Mouse (Mus musculus) gastrocnemius, adult 2 months (tissue): ENCODE data around the gene 4933411K16Rik. TPM values are rescaled to one million over a fixed set of nuclear protein-coding genes. Genes with fewer than 3 reads are reported as not detected.

Experiments
- DNase-seq: peaks from one replicate; pipeline ENCODE4 v3.0.0; 2022
- H3K27ac ChIP-seq: fragments of 200-600 bp; 2 replicates; pipeline ENCODE4 v1.8.1; 2022; ENCODE audit warnings: mild to moderate bottlenecking
- H3K4me3 ChIP-seq: fragments of 200-600 bp; 2 replicates; pipeline ENCODE4 v1.8.1; 2022; ENCODE audit warnings: mild to moderate bottlenecking, moderate library complexity
- CTCF ChIP-seq: fragments of 200-600 bp; IDR thresholded peaks from 2 replicates; pipeline ENCODE4 v1.8.1; 2022; ENCODE audit warnings: antibody characterized with exemption, mild to moderate bottlenecking, moderate library complexity
- intact Hi-C: fragments of 180-260 bp; cut with DNase I; formaldehyde crosslinking; loops from one replicate; pipeline ENCODE4 v1.15.1; 2025
- total RNA-seq, 2 experiments: library from RNA; stranded (reverse); gene quantifications; 2 replicates each; pipeline ENCODE4 v1.2.3; 2021

The 4933411K16Rik gene
- total RNA-seq, 2 experiments from 2014 or later: 0.28 to 0.33 TPM

DNA sequence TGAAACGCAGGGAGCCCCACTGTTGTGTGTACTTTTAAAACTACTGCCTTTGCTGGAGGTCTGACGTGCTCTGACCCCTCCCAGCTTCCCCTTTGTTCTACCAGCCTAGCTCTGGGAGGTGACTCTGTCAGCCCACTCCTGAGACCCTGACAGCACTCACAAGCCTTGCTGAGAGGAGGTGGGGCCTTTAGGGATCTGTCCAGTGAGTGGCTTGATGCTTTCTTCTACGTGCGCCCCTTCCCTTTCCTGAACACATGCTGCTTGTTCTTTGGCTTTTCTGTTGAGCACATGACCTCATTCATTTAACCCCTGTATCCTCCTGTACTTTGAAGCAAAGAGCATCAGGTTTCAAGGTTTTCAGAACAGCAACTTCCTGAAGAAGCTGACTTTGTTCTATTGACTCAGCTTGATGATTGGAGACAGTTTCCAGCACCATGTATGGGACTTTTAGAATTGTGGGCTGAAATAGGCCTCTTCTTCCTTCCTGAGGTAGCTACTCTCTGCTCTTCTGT, 33.0 kb upstream of the 4933411K16Rik start:
- intact Hi-C loops: no loop called here
- no peak for TF ChIP-seq CTCF
- H3K4me3 ChIP-seq: no peak overlapping the region
- peak overlapping the region; percentile 29 for H3K27ac ChIP-seq
- DNase-seq: no peak

DNA sequence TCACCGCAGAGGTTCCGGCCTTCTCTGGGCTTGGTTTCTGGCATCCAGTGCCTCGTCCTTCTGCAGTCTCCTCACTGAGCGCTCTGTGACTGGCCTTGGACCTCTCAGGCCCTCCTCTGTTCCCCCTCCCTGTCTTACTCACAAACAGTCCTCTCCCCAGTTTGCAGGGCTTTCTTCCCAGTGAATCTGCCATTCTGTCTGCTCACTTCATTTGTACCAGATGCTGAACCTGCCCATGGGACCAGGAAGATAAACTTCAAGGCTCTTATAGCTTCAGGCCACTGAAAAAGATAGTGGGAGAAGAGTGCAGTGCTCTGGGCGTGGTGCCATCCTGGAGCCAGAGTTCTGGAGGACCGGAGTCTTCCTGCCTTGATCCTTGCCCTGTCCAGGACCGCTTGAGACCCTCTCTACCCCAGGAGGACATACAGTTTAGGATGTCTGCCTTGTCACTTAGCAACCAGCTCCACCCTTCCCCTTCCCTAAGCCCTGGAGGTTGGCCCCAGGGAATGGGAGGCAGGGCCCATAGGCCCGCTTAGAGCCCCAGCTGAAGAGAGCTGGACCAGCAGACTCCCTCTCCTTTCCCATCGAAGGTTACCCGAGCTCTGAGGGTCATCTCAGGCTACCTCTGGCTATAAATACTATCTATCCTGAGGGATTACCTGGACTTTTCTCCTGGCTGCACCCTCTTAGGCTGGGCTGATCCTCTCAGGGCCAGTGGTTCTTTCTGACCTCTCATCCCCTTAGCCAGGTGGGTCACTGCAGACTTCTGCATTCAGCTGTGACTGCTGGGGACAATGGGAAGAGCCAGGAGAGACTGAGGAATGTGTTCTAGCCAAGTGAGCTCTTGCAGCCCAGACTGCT, 30.1 kb upstream of the 4933411K16Rik start:
- intact Hi-C loops: no loop called here
- no peak for TF ChIP-seq CTCF
- DNase-seq: peak; percentile 66
- H3K4me3 ChIP-seq: no peak overlapping the region
- peak overlapping the region; percentile 73 for H3K27ac ChIP-seq

DNA sequence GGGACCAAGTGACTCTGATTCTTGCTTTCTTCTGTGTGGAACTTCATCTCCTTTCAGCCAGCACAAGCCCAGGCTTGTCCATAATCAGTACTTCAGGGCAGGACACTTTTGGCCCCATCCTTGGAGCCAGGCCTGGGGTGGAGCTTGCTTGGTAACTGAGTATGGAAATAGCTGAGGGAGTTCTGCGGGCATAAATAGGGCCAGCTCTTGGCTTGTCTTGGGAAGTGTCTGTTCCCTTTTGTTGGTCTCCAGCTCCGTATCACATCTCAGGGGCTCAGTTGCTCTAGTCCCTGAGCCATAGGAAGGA, 29.6 kb upstream of the 4933411K16Rik start:
- peak overlapping the region; percentile 73 for H3K27ac ChIP-seq
- no peak for TF ChIP-seq CTCF
- intact Hi-C loops: no loop called here
- H3K4me3 ChIP-seq: no peak overlapping the region
- DNase-seq: peak; percentile 71

DNA sequence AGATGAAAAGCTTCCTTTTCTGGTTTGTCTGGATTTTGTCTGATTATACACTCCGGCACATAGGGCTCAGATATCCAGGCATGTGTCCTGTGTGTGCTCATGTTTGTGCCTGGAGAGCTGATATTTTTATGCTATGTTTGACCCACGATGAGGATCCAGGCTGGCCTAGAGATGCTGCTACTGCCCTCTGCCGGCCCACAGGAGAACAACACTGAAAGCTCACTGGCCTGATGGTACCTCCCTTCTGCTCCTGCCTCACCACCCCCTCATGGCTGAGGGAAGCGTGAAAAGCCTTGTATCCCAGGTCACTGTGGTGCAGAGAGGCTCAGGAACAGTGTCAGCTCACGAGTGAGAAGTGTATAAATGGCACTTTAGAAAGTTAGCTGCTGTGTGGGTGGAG, 25.9 kb upstream of the 4933411K16Rik start:
- intact Hi-C loops: loop anchor here (2.0 to 5.0 kb wide), 2 partner anchors 45 to 129 kb away; partner anchors contain the start of genes Mms19, Rrp12 and Ubtd1
- Histone ChIP-seq H3K4me3 (no peak overlapping the region), H3K27ac (peak overlapping the region; percentile 48)
- DNase-seq: peak; percentile 88
- TF ChIP-seq CTCF: peak; percentile 98

DNA sequence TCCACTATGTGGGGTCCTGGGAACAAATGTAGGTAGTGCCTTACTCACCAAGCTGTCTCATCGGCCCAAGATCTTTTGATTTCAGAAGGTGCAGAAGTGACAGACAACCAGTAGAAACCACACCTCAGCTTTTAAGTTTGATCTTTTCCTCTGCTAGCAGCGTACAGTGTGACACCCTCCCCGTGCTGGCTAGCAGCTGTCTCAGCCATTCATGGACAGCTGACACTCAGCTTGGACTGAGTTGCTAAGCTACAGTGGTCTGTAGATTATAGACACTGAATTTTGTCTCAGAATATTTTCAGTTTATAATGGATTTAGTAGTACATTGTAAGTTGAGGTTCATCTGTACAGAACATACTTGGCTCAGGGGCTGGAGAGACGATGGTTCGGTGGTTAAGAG, 20.9 kb upstream of the 4933411K16Rik start:
- peak overlapping the region; percentile 80 for H3K27ac ChIP-seq
- intact Hi-C loops: no loop called here

DNA sequence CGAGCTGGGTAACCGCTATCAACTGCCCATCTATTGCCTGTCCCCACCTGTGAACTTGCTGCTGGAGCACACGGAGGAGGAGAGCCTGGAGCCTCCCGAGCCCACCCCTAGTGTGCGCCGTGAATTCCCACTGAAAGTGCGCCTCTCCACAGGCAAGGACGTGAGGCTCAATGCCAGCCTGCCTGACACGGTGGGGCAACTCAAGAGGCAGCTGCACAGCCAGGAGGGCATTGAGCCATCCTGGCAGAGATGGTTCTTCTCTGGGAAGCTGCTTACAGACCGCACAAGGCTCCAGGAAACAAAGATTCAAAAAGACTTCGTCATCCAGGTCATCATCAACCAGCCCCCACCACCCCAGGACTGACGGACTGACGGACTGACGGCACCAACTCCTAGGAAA, 18.4 kb upstream of the 4933411K16Rik start:
- TF ChIP-seq CTCF: no peak
- intact Hi-C loops: no loop called here
- Histone ChIP-seq H3K4me3 (no peak overlapping the region), H3K27ac (peak overlapping the region; percentile 77)
- peak; percentile 79 for DNase-seq

More for the DNA sequence above, 20.9 kb upstream of the 4933411K16Rik start:
- no peak for TF ChIP-seq CTCF
- peak; percentile 43 for DNase-seq
- H3K4me3 ChIP-seq: peak overlapping the region; percentile 21; the same call in 1 of the 2 replicates

DNA sequence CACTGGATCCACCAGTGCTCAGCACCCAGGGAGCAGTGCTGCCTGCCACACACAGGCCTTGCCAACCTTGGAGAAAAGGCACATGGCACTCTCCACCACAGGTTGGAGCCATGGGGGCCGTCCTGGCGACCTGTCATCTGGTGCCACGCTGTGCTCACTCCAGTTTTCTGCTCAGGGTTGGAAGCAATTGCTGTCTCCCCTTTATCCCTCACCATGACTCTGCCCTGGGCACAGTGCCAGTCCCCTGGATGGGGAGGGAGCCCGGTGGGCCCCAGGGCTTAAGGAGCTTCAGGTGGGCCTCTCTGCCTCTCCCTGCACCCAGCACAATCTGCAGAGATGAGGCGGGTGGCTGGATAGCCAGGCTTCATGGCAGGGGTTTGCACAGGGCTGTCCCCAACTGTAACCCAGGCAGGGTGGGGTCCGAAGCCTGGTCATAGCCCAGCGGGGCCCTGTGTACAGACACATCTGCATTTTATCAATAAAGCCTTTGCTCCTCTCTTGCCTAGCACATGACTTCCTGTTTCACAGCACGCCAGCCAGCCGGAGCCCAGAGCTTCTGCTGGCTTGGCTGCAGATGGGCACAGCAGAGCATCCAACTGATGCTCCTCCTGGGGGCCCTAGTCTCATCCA, 17.8 kb upstream of the 4933411K16Rik start:
- TF ChIP-seq CTCF: no peak
- intact Hi-C loops: no loop called here
- Histone ChIP-seq H3K27ac (peak overlapping the region; percentile 77), H3K4me3 (no peak overlapping the region)
- peak; percentile 46 for DNase-seq

DNA sequence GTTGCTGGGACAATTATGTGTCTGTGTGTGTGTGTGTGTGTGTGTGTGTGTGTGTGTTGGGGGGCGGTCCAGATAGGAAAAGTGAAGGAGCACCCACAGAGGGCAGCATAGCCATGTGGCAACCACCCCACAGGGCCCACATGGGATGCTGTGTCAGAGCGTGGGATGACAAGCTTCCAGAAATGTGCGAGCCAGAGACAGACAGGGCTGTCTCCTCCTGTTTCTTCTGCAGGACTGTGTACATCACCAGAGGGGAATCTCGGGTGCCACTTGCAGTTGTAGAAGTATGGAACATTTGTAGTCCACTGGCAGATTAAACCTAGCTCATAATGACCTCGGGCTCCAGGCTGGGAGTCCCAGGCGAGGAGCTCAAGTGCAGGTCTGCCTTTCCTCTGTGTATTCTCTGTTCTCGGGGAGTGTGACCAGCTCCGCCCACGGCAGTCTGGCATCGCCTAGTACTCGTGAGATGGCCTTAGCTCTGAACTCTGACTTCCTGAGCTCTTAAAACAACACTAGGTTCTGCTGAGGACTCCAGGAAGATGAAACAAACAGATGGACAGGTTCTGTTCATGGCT, 17.1 kb upstream of the 4933411K16Rik start:
- intact Hi-C loops: loop anchor here (1.0 to 5.0 kb wide), 3 partner anchors 34 to 132 kb away; no protein-coding TSS in a partner anchor
- Histone ChIP-seq H3K4me3 (peak overlapping the region; percentile 34), H3K27ac (peak overlapping the region; percentile 77)
- no peak for TF ChIP-seq CTCF
- DNase-seq: peak; percentile 22

DNA sequence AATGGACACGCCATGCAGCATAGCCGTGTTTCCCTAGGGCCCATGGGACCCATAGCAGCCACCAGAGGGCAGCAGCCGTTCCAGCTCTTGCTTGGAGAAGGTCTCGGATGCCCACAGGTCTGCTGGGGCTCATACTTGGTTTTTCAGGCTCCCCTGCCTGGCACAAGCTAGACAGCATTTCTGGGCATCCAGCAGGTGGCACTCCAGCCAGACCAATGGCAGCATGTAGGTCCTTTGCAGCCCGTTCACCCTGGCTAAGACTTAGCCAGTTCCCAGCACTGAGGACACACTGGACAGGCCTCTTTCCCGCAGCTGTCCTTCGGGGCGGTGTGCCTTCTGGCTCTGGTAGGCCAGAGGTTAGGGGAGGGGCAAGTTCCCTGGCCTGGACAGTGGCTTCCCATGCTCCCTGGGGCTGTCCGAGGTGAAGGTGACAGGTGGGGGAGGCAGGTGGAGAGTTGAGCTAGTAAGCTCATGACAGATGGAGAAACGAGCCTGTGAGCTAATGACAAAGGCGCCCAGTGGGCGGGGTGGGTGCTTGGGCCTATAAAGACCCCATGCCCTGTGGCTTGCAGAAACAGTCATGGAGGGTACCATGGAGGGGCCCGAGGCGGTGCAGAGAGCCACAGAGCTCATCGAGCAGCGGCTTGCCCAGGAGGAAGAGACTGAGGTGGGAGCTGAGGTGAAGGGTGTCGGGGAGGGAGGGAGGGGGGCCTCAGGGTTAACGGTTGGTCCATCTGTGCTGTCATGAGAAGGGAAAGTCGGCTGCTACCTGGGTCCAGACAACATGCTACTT, 16.4 kb upstream of the 4933411K16Rik start, which contains the start of gene Ankrd2:
Gene Ankrd2, plus strand, starts transcription at position 545 of the 793 bp plus-strand sequence.
- peak; percentile 91 for DNase-seq
- TF ChIP-seq CTCF: peak; percentile 96
- intact Hi-C loops: loop anchor here (1.0 to 5.0 kb wide), 3 partner anchors 34 to 132 kb away; no protein-coding TSS in a partner anchor
- Histone ChIP-seq H3K27ac (peak within 1 kb of the TSS; percentile 77), H3K4me3 (peak within 1 kb of the TSS; percentile 38)

DNA sequence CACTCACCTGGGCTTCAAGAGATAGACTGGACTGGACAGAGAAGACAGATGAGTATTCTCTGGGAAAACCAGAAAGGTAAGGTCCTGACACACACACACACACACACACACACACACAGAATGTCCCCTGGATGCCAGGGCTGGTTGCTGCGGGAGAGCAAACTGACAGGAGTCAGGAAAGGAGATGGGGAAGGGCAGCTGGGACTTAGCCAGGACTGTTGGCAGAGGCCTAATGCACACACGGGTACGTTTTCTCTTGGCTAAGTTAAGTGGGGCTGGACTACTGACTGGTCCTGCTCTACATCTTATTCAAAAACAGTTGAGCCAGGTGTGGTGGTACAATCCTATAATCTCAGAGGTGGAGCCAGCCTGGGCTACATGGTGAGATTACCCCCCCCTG, 15.7 kb upstream of the 4933411K16Rik start:
- DNase-seq: peak; percentile 41
- intact Hi-C loops: loop anchor here (5.0 kb wide), 2 partner anchors 116 to 131 kb away; no protein-coding TSS in a partner anchor
- peak overlapping the region; percentile 38 for H3K4me3 ChIP-seq
- peak overlapping the region; percentile 77 for H3K27ac ChIP-seq
- TF ChIP-seq CTCF: no peak

DNA sequence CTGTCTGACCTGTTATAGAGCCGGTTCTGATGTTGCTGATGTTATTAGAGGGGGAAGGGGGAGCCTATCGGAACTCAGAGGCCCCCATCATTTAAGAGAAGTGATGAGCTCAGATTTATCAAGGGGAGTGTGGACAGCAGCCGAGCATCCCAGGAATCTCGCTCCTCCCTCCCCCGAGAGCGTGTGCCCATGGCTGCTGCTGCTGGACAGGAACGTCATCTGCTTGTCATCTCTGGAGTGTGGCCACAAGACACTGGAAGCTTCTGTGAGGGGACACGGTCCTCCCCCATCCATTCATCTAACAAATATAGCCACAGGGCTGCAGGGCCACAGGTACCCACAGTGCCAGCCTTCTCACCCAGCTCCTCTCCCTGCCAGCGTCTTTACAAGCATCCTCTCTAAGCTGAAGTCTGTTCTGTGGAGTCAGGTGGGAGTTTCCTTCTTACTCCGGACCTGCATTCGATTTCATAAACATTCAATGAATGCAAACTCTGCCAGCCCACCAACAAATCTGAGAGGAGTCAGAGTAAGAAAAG, 14.8 kb upstream of the 4933411K16Rik start:
- intact Hi-C loops: loop anchor here (5.0 kb wide), 2 partner anchors 115 to 130 kb away; no protein-coding TSS in a partner anchor
- peak; percentile 50 for DNase-seq
- Histone ChIP-seq H3K27ac (peak overlapping the region; percentile 77), H3K4me3 (peak overlapping the region; percentile 38)
- TF ChIP-seq CTCF: no peak
